Mouse (Mus musculus): ENCODE data around the gene Gmnn. TPM values are rescaled to one million over a fixed set of nuclear protein-coding genes. Genes with fewer than 3 reads are reported as not detected.

Gene Gmnn
- polyA plus RNA-seq, 1 experiment from 2014 or later: 65.6 TPM

Other genes with a start within 250 kb of the Gmnn start
- gene Ripor2, start 179.7 kb downstream of the Gmnn start, polyA plus RNA-seq (2014; fragmentation: Nextera tagmentation; extraction: Ambion mirVana): 16.9 and 21.0 TPM in 2 replicates
- not detected in 2 replicates for gene Armh2, start 20.7 kb downstream of the Gmnn start, polyA plus RNA-seq (2014; fragmentation: Nextera tagmentation; extraction: Ambion mirVana)
- gene BC005537, start 39.7 kb upstream of the Gmnn start, polyA plus RNA-seq (2014; fragmentation: Nextera tagmentation; extraction: Ambion mirVana): 50.3 and 57.9 TPM in 2 replicates
- 66.1 and 73.3 TPM in 2 replicates for gene Acot13, start 69.6 kb upstream of the Gmnn start, polyA plus RNA-seq (2014; fragmentation: Nextera tagmentation; extraction: Ambion mirVana)
- 44.9 and 45.1 TPM in 2 replicates for gene Tdp2, start 69.8 kb upstream of the Gmnn start, polyA plus RNA-seq (2014; fragmentation: Nextera tagmentation; extraction: Ambion mirVana)
- gene D130043K22Rik, start 83.2 kb upstream of the Gmnn start, polyA plus RNA-seq (2014; fragmentation: Nextera tagmentation; extraction: Ambion mirVana): 1.4 and 2.6 TPM in 2 replicates
- 7.5 and 8.0 TPM in 2 replicates for gene Aldh5a1, start 175.7 kb upstream of the Gmnn start, polyA plus RNA-seq (2014; fragmentation: Nextera tagmentation; extraction: Ambion mirVana)
- 0.67 and 0.99 TPM in 2 replicates for gene Gpld1, start 181.2 kb upstream of the Gmnn start, polyA plus RNA-seq (2014; fragmentation: Nextera tagmentation; extraction: Ambion mirVana)